Mouse (Mus musculus) hindbrain, embryonic 12.5 days (tissue): ENCODE measurements at regions not wholly inside any gene's neighbourhood (a gene's known extent, or its start where the extent isn't known, plus 50 kb on each side); places are given as distances from the start of the nearest gene placed in this dataset.
"Not testable (repeated sequence)": the region's sequence is repeated elsewhere in the genome, so short reads cannot be mapped to it uniquely, and the experiment has no call there.

Source experiments
- ATAC-seq: fragments of 200-750 bp; cut with Nextera tagmentation; 2 replicates; pipeline ENCODE4 v1.8.0; 2017; ENCODE audit warnings: moderate TSS enrichment; ENCODE audit not compliant: low FRiP score
- H3K27ac ChIP-seq: fragments of 300-500 bp; sonication (generic); 2 replicates; pipeline ENCODE4 v1.5.1; 2016; ENCODE audit warnings: mild to moderate bottlenecking
- H3K27me3 ChIP-seq: fragments of 300-500 bp; sonication (generic); 2 replicates; pipeline ENCODE4 v1.6.1; 2016; ENCODE audit warnings: mild to moderate bottlenecking
- H3K36me3 ChIP-seq: fragments of 300-500 bp; sonication (generic); 2 replicates; pipeline ENCODE4 v1.6.1; 2016; ENCODE audit warnings: mild to moderate bottlenecking
- H3K4me1 ChIP-seq: fragments of 300-500 bp; sonication (generic); 2 replicates; pipeline ENCODE4 v1.6.1; 2016
- H3K4me2 ChIP-seq: fragments of 300-500 bp; sonication (generic); replicated peaks from 2 replicates; pipeline ENCODE4 v1.6.1; 2016; ENCODE audit warnings: mild to moderate bottlenecking
- H3K4me3 ChIP-seq: fragments of 300-500 bp; sonication (generic); 2 replicates; pipeline ENCODE4 v1.5.1; 2016; ENCODE audit warnings: mild to moderate bottlenecking
- H3K9ac ChIP-seq: fragments of 300-500 bp; sonication (generic); 2 replicates; pipeline ENCODE4 v1.6.1; 2016; ENCODE audit warnings: mild to moderate bottlenecking, moderate library complexity
- H3K9me3 ChIP-seq: fragments of 300-500 bp; sonication (generic); replicated peaks from 2 replicates; pipeline ENCODE4 v1.6.1; 2016; ENCODE audit warnings: mild to moderate bottlenecking
- WGBS: fragments of 180-500 bp; shearing (Covaris S2); methylation state at CpG from one replicate; pipeline ENCODE4 v1.1.7; 2016; 5-methylcytosine and 5-hydroxymethylcytosine counted together

- H3K4me2 ChIP-seq, result no peak overlapping the region
- WGBS, result 87% methylated on average over 1 of the region's 1 CpGs
- H3K9ac ChIP-seq, result no peak overlapping the region
- no peak overlapping the region for H3K4me3 ChIP-seq
- no peaks in the 10 kb centered on the region for H3K27me3 ChIP-seq
- ATAC-seq, result no peak
- H3K4me1 ChIP-seq, result no peaks in the 10 kb centered on the region
- H3K9me3 ChIP-seq, result peaks cover 33% of the 10 kb centered on the region
- H3K36me3 ChIP-seq, result no peaks in the 10 kb centered on the region
- H3K27ac ChIP-seq, result no peak overlapping the region
Measured at GRCm38 (mm10) chr12:114285082-114285481, 741.4 kb downstream of the Adam6a start.

GRCm38 (mm10) chr12:114287041-114287440, 743.3 kb downstream of the Adam6a start:
- Histone ChIP-seq H3K9me3 (peaks cover 33% of the 10 kb centered on the region), H3K9ac (no peak overlapping the region), H3K27me3 (no peaks in the 10 kb centered on the region), H3K4me2 (no peak overlapping the region), H3K4me3 (no peak overlapping the region), H3K27ac (no peak overlapping the region), H3K36me3 (no peaks in the 10 kb centered on the region), H3K4me1 (no peaks in the 10 kb centered on the region)
- ATAC-seq, result no peak
- 84% methylated on average over 3 of the region's 3 CpGs for WGBS

- no peak for ATAC-seq
- WGBS, result 94% methylated on average over 3 of the region's 3 CpGs
- H3K4me2 ChIP-seq, result no peak overlapping the region
- H3K9me3 ChIP-seq, result peaks cover 39% of the 10 kb centered on the region
- H3K27ac ChIP-seq, result no peak overlapping the region
- no peaks in the 10 kb centered on the region for H3K36me3 ChIP-seq
- no peaks in the 10 kb centered on the region for H3K4me1 ChIP-seq
- no peak overlapping the region for H3K4me3 ChIP-seq
- H3K27me3 ChIP-seq, result no peaks in the 10 kb centered on the region
- H3K9ac ChIP-seq, result no peak overlapping the region
Measured at GRCm38 (mm10) chr12:114291083-114291482, 747.4 kb downstream of the Adam6a start.

- 82% methylated on average over 5 of the region's 5 CpGs for WGBS
- Histone ChIP-seq H3K27me3 (no peaks in the 10 kb centered on the region), H3K4me1 (no peaks in the 10 kb centered on the region), H3K36me3 (no peaks in the 10 kb centered on the region), H3K4me2 (no peak overlapping the region), H3K27ac (no peak overlapping the region), H3K9me3 (peaks cover 38% of the 10 kb centered on the region), H3K9ac (no peak overlapping the region), H3K4me3 (no peak overlapping the region)
- no peak for ATAC-seq
Measured at GRCm38 (mm10) chr12:114299771-114300170, 756.1 kb downstream of the Adam6a start.

GRCm38 (mm10) chr12:114301728-114302127, 758.0 kb downstream of the Adam6a start:
- H3K9ac ChIP-seq, result no peak overlapping the region
- H3K4me1 ChIP-seq, result no peaks in the 10 kb centered on the region
- ATAC-seq, result no peak
- H3K27me3 ChIP-seq, result no peaks in the 10 kb centered on the region
- no peak overlapping the region for H3K4me2 ChIP-seq
- H3K36me3 ChIP-seq, result no peaks in the 10 kb centered on the region
- no peak overlapping the region for H3K27ac ChIP-seq
- H3K4me3 ChIP-seq, result no peak overlapping the region
- WGBS, result 89% methylated on average over 2 of the region's 2 CpGs
- H3K9me3 ChIP-seq, result peaks cover 44% of the 10 kb centered on the region

GRCm38 (mm10) chr12:114332552-114332951, 788.8 kb downstream of the Adam6a start:
- H3K36me3 ChIP-seq, result no peaks in the 10 kb centered on the region
- H3K4me2 ChIP-seq, result no peak overlapping the region
- no peak overlapping the region for H3K27ac ChIP-seq
- H3K9ac ChIP-seq, result no peak overlapping the region
- ATAC-seq, result no peak
- H3K4me3 ChIP-seq, result no peak overlapping the region
- no peaks in the 10 kb centered on the region for H3K27me3 ChIP-seq
- no peaks in the 10 kb centered on the region for H3K4me1 ChIP-seq
- H3K9me3 ChIP-seq, result peaks cover 14% of the 10 kb centered on the region

GRCm38 (mm10) chr12:114366276-114366675, 822.6 kb downstream of the Adam6a start:
- Histone ChIP-seq H3K27me3 (no peaks in the 10 kb centered on the region), H3K4me3 (no peak overlapping the region), H3K9me3 (peaks cover 28% of the 10 kb centered on the region), H3K27ac (no peak overlapping the region), H3K4me1 (no peaks in the 10 kb centered on the region), H3K36me3 (no peaks in the 10 kb centered on the region), H3K9ac (no peak overlapping the region), H3K4me2 (no peak overlapping the region)
- WGBS, result 59% methylated on average over 3 of the region's 3 CpGs
- no peak for ATAC-seq

GRCm38 (mm10) chr12:114378696-114379350, 835.1 kb downstream of the Adam6a start:
- H3K27ac ChIP-seq, ATAC-seq, H3K36me3 ChIP-seq, H3K27me3 ChIP-seq, H3K4me1 ChIP-seq, H3K9ac ChIP-seq, H3K4me3 ChIP-seq: not testable (repeated sequence)
- Histone ChIP-seq H3K9me3 (peaks cover 39% of the 10 kb centered on the region; the same call in 1 of the 2 replicates), H3K4me2 (0 out of 2 replicates have a peak overlapping the region, but pooled peaks have one; percentile 8)
- WGBS, result 36% methylated on average over 39 of the region's 43 CpGs

GRCm38 (mm10) chr12:114391447-114391846, 847.7 kb downstream of the Adam6a start:
- ATAC-seq, result no peak
- no peak overlapping the region for H3K9ac ChIP-seq
- H3K4me2 ChIP-seq, result no peak overlapping the region
- no peak overlapping the region for H3K27ac ChIP-seq
- H3K36me3 ChIP-seq, result no peaks in the 10 kb centered on the region
- no peak overlapping the region for H3K4me3 ChIP-seq
- no peaks in the 10 kb centered on the region for H3K27me3 ChIP-seq
- peaks cover 25% of the 10 kb centered on the region for H3K9me3 ChIP-seq
- WGBS, result 75% methylated on average over 2 of the region's 2 CpGs
- no peaks in the 10 kb centered on the region for H3K4me1 ChIP-seq

GRCm38 (mm10) chr12:114406206-114406605, 862.5 kb downstream of the Adam6a start:
- Histone ChIP-seq H3K27me3 (no peaks in the 10 kb centered on the region), H3K36me3 (no peaks in the 10 kb centered on the region), H3K4me2 (no peak overlapping the region), H3K4me3 (no peak overlapping the region), H3K9me3 (peaks cover 25% of the 10 kb centered on the region), H3K9ac (no peak overlapping the region), H3K4me1 (no peaks in the 10 kb centered on the region), H3K27ac (no peak overlapping the region)
- WGBS, result 68% methylated on average over 2 of the region's 2 CpGs
- no peak for ATAC-seq

GRCm38 (mm10) chr12:114434529-114434928, 890.8 kb downstream of the Adam6a start:
- H3K27ac ChIP-seq, result no peak overlapping the region
- no peaks in the 10 kb centered on the region for H3K36me3 ChIP-seq
- H3K9me3 ChIP-seq, result peaks cover 39% of the 10 kb centered on the region
- no peak overlapping the region for H3K4me2 ChIP-seq
- H3K9ac ChIP-seq, result no peak overlapping the region
- no peak overlapping the region for H3K4me3 ChIP-seq
- no peaks in the 10 kb centered on the region for H3K27me3 ChIP-seq
- no peak for ATAC-seq
- no peaks in the 10 kb centered on the region for H3K4me1 ChIP-seq

GRCm38 (mm10) chr12:114462037-114462436, 918.3 kb downstream of the Adam6a start:
- Histone ChIP-seq H3K9me3 (peaks cover 36% of the 10 kb centered on the region), H3K27ac (no peak overlapping the region), H3K4me2 (no peak overlapping the region), H3K4me1 (no peaks in the 10 kb centered on the region), H3K27me3 (no peaks in the 10 kb centered on the region), H3K4me3 (no peak overlapping the region), H3K36me3 (no peaks in the 10 kb centered on the region), H3K9ac (no peak overlapping the region)
- no peak for ATAC-seq
- 79% methylated on average over 5 of the region's 5 CpGs for WGBS

GRCm38 (mm10) chr12:114462566-114462965, 918.9 kb downstream of the Adam6a start:
- Histone ChIP-seq H3K27ac (no peak overlapping the region), H3K27me3 (no peaks in the 10 kb centered on the region), H3K9ac (no peak overlapping the region), H3K4me3 (no peak overlapping the region), H3K4me2 (no peak overlapping the region), H3K4me1 (no peaks in the 10 kb centered on the region), H3K36me3 (no peaks in the 10 kb centered on the region), H3K9me3 (peaks cover 37% of the 10 kb centered on the region)
- ATAC-seq, result no peak
